Mouse (Mus musculus): ENCODE measurements at regions not wholly inside any gene's neighbourhood (a gene's known extent, or its start where the extent isn't known, plus 50 kb on each side); places are given as distances from the start of the nearest gene placed in this dataset.
"Not testable (repeated sequence)": the region's sequence is repeated elsewhere in the genome, so short reads cannot be mapped to it uniquely, and the experiment has no call there.

DNA sequence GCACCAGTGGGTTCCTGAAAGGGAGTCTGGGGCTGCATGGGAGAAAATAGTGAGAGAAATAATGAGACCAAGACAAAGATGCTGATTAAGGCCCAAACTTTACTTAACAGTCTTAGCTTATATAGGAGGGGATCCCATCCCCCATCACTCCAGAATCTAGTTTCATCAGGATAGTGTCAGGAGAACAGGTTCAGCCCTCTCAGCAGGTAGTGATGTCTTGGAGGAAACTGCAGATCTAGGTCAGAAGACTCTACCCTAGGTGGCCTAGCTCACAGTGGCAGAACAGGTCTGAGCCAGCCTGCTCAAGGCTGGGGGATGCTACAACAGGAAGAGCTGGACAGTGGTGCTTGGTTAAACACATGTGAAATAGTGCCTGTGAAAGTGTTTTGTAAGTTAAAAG, 204.6 kb upstream of the Ngly1 start:
- H3K27me3 ChIP-seq (ENCODE audit: insufficient read depth, low read length) = no peaks in the 10 kb centered on the region
- TF ChIP-seq CTCF (conservative IDR thresholded peaks at IDR 0.05; ENCODE audit: low read length) = no peak
- no peak for TF ChIP-seq POU5F1 (IDR thresholded peaks at IDR 0.05; ENCODE audit: borderline replicate concordance, low read length)
- peaks cover 31% of the 10 kb centered on the region for H3K9me3 ChIP-seq (ENCODE audit: low read length)
- no peaks in the 10 kb centered on the region for H3K36me3 ChIP-seq (ENCODE audit: insufficient read depth, low read length)
- H3K4me3 ChIP-seq (replicated peaks; ENCODE audit: low read length) = no peak overlapping the region
- no peaks in the 10 kb centered on the region for H3K4me1 ChIP-seq (replicated peaks; ENCODE audit: low read depth, low read length)

DNA sequence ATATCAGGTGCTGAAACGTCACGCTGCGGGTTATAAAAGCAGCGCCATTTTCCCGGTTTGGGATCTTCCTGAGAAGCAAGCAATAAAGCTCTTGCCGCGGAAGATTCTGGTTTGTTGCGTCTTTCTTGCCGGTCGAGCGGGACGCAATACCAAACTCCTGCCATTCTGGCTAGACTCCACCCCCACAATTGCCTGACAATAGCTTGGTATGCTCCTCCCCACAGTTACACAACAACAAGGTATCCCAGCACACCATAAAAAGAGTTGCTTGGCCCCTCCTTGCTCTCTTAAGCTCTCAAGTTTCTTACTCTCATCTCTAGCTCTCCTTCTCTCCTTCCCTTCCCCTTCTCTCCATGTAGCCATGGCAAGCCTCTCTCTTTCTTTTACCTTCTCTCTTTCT, 176.5 kb upstream of the Ngly1 start:
- peaks cover 29% of the 10 kb centered on the region for H3K9me3 ChIP-seq (ENCODE audit: low read length)
- not testable (repeated sequence) for H3K4me1 ChIP-seq (replicated peaks; ENCODE audit: low read depth, low read length); H3K4me3 ChIP-seq (replicated peaks; ENCODE audit: low read length); H3K27me3 ChIP-seq (ENCODE audit: insufficient read depth, low read length); H3K36me3 ChIP-seq (ENCODE audit: insufficient read depth, low read length)

- Histone ChIP-seq H3K27me3 (ENCODE audit: insufficient read depth, low read length) (no peaks in the 10 kb centered on the region), H3K9me3 (ENCODE audit: low read length) (peaks cover 23% of the 10 kb centered on the region), H3K36me3 (ENCODE audit: insufficient read depth, low read length) (no peaks in the 10 kb centered on the region), H3K4me1 (replicated peaks; ENCODE audit: low read depth, low read length) (no peaks in the 10 kb centered on the region), H3K4me3 (replicated peaks; ENCODE audit: low read length) (no peak overlapping the region)
- TF ChIP-seq NANOG (IDR thresholded peaks at IDR 0.05; ENCODE audit: borderline replicate concordance, low read length) (no peak), CTCF (conservative IDR thresholded peaks at IDR 0.05; ENCODE audit: low read length) (no peak), POU5F1 (IDR thresholded peaks at IDR 0.05; ENCODE audit: borderline replicate concordance, low read length) (no peak)
Measured at GRCm38 (mm10) chr14:16074089-16074488, 175.0 kb upstream of the Ngly1 start.

DNA sequence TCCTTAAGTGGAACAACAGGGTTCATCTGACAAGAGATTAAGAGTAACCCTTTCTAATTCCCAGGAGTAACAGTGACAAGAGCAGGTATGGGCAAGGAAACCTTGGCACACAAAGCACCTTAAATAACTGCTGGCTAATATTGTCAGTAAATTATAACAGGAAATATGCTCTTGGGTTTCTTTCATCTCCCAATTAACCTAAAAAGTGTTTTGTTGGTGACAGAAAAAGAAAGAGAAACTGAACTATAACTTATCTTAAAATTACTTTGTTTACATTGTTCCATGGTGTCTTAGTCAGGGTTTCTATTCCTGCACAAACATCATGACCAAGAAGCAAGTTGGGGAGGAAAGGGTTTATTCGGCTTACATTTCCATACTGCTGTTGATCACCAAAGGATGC, 170.0 kb upstream of the Ngly1 start:
- Histone ChIP-seq H3K9me3 (ENCODE audit: low read length) (peaks cover 7% of the 10 kb centered on the region; the same call in 1 of the 2 replicates), H3K36me3 (ENCODE audit: insufficient read depth, low read length) (no peaks in the 10 kb centered on the region), H3K27me3 (ENCODE audit: insufficient read depth, low read length) (no peaks in the 10 kb centered on the region), H3K4me1 (replicated peaks; ENCODE audit: low read depth, low read length) (no peaks in the 10 kb centered on the region), H3K4me3 (replicated peaks; ENCODE audit: low read length) (no peak overlapping the region)
- no peak for TF ChIP-seq POU5F1 (IDR thresholded peaks at IDR 0.05; ENCODE audit: borderline replicate concordance, low read length)
- no peak for TF ChIP-seq NANOG (IDR thresholded peaks at IDR 0.05; ENCODE audit: borderline replicate concordance, low read length)
- no peak for TF ChIP-seq CTCF (conservative IDR thresholded peaks at IDR 0.05; ENCODE audit: low read length)

- not testable (repeated sequence) for H3K4me3 ChIP-seq (replicated peaks; ENCODE audit: low read length); H3K4me1 ChIP-seq (replicated peaks; ENCODE audit: low read depth, low read length); H3K9me3 ChIP-seq (ENCODE audit: low read length); H3K27me3 ChIP-seq (ENCODE audit: insufficient read depth, low read length); H3K36me3 ChIP-seq (ENCODE audit: insufficient read depth, low read length)
Measured at GRCm38 (mm10) chr14:16087231-16087630, 161.8 kb upstream of the Ngly1 start.

GRCm38 (mm10) chr14:16092391-16093132, 156.5 kb upstream of the Ngly1 start:
- H3K27me3 ChIP-seq (ENCODE audit: insufficient read depth, low read length) = no peaks in the 10 kb centered on the region
- no peak overlapping the region for H3K4me3 ChIP-seq (replicated peaks; ENCODE audit: low read length)
- no peaks in the 10 kb centered on the region for H3K9me3 ChIP-seq (ENCODE audit: low read length)
- no peaks in the 10 kb centered on the region for H3K4me1 ChIP-seq (replicated peaks; ENCODE audit: low read depth, low read length)
- TF ChIP-seq CTCF (conservative IDR thresholded peaks at IDR 0.05; ENCODE audit: low read length) (no peak), POU5F1 (IDR thresholded peaks at IDR 0.05; ENCODE audit: borderline replicate concordance, low read length) (no peak), NANOG (IDR thresholded peaks at IDR 0.05; ENCODE audit: borderline replicate concordance, low read length) (no peak)
- no peaks in the 10 kb centered on the region for H3K36me3 ChIP-seq (ENCODE audit: insufficient read depth, low read length)

DNA sequence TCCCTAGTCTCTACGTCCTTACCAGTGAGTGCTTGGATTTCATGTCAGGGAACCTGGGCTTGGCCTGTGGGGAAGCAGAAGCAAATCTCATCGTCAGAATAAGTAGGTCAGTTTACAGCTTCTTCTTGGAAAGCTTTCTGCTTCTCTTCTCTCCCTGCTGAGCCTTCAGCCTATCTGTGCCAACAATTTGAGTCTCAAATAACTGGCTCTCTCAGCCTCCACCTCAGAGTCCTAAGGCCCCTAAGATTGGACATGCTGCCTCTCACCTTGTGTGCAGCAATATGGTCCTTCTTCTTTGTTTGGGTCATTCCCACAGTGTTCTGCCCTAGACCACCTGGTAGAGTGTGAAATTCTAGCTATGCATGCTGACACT, 156.0 kb upstream of the Ngly1 start:
- TF ChIP-seq POU5F1 (IDR thresholded peaks at IDR 0.05; ENCODE audit: borderline replicate concordance, low read length) (no peak), NANOG (IDR thresholded peaks at IDR 0.05; ENCODE audit: borderline replicate concordance, low read length) (no peak), CTCF (conservative IDR thresholded peaks at IDR 0.05; ENCODE audit: low read length) (no peak)

DNA sequence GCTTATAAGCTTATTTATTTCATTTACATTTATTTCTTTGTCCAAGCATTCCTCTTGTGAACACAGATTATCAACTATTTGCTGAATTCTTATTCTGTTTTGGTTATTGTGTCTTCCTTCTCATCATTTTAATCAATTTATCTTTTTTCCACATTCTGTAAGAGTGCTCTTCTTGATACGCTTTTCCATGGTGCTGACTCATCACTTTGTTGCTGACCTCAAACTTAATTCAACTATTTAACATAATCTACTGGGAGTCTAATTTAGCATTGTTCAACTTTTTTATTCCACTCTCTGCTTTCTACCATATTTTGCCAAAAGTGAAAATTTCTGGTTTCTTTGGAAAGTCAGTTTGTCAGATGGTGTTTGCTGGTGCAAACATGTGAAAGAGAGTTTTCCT, 139.7 kb upstream of the Ngly1 start:
- Histone ChIP-seq H3K36me3 (ENCODE audit: insufficient read depth, low read length) (no peaks in the 10 kb centered on the region), H3K4me3 (replicated peaks; ENCODE audit: low read length) (no peak overlapping the region), H3K27me3 (ENCODE audit: insufficient read depth, low read length) (no peaks in the 10 kb centered on the region), H3K4me1 (replicated peaks; ENCODE audit: low read depth, low read length) (no peaks in the 10 kb centered on the region), H3K9me3 (ENCODE audit: low read length) (peaks cover 47% of the 10 kb centered on the region)
- no peak for TF ChIP-seq CTCF (conservative IDR thresholded peaks at IDR 0.05; ENCODE audit: low read length)
- no peak for TF ChIP-seq NANOG (IDR thresholded peaks at IDR 0.05; ENCODE audit: borderline replicate concordance, low read length)

More for the DNA sequence above, 156.0 kb upstream of the Ngly1 start:
- Histone ChIP-seq H3K36me3 (ENCODE audit: insufficient read depth, low read length) (no peaks in the 10 kb centered on the region), H3K9me3 (ENCODE audit: low read length) (no peaks in the 10 kb centered on the region), H3K4me1 (replicated peaks; ENCODE audit: low read depth, low read length) (no peaks in the 10 kb centered on the region), H3K4me3 (replicated peaks; ENCODE audit: low read length) (no peak overlapping the region), H3K27me3 (ENCODE audit: insufficient read depth, low read length) (no peaks in the 10 kb centered on the region)

GRCm38 (mm10) chr14:16132672-16133071, 116.4 kb upstream of the Ngly1 start:
- Histone ChIP-seq H3K4me3 (replicated peaks; ENCODE audit: low read length) (no peak overlapping the region), H3K9me3 (ENCODE audit: low read length) (peaks cover 40% of the 10 kb centered on the region), H3K4me1 (replicated peaks; ENCODE audit: low read depth, low read length) (no peaks in the 10 kb centered on the region), H3K27me3 (ENCODE audit: insufficient read depth, low read length) (no peaks in the 10 kb centered on the region), H3K36me3 (ENCODE audit: insufficient read depth, low read length) (no peaks in the 10 kb centered on the region)
- TF ChIP-seq POU5F1 (IDR thresholded peaks at IDR 0.05; ENCODE audit: borderline replicate concordance, low read length) (no peak), NANOG (IDR thresholded peaks at IDR 0.05; ENCODE audit: borderline replicate concordance, low read length) (no peak), CTCF (conservative IDR thresholded peaks at IDR 0.05; ENCODE audit: low read length) (no peak)
